Comparison of ENCODE assay signal across 18 mouse cellular contexts in the genomic region with DNA sequence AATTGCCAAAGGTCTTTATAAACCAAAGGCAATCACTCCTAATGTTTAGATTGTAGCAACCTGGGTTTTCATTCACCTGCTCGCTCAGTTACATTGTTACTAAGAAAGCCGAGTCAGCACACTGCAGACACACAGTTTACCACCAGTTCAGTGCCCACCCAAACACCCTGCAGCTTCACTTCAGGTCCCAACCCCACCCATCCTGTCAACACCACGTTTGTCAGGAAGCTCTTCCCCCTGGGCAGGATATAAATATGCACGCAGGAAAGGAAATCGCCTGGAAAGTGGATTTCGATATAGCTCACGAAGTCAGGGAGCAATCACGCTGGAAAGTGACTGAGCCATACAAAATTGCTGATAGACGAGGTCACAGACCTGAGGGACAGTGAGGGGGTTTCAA.
A peak's percentile ranks its signal among the peaks of the same experiment; 100 is the strongest.
DNase-seq lines count a peak whose midpoint lies in the region; ATAC-seq lines count a peak whose summit lies in the region.
"Had no signal": no experiment of that assay in that cellular context is flagged by ENCODE, and none has a peak within 500 bp of the region (broad histone marks: within the 10 kb centered on the region; RNA-seq: fewer than 3 reads in every experiment).

No protein-coding gene starts in this region.

- H3K9me3 ChIP-seq in kidney, embryonic 16.5 days (ENCODE audit: low read length), result no peaks in the 10 kb centered on the region
- H3K9me3 ChIP-seq in heart, embryonic 16.5 days (replicated peaks; ENCODE audit: control insufficient read depth, low read length), result no peaks in the 10 kb centered on the region
- H3K9me3 ChIP-seq: forebrain, embryonic 12.5 days; hindbrain, embryonic 15.5 days; intestine, embryonic 15.5 days; limb, embryonic 12.5 days; liver, embryonic 12.5 days; lung, embryonic 15.5 days; stomach, embryonic 15.5 days had no signal

- 0 out of 2 replicates have a peak, but pooled peaks cover 5% of the 10 kb centered on the region for H3K4me1 ChIP-seq in kidney, embryonic 16.5 days (ENCODE audit: insufficient read depth, low read length)
- peaks cover 5% of the 10 kb centered on the region for H3K4me1 ChIP-seq in heart, embryonic 16.5 days (ENCODE audit: control insufficient read depth, insufficient read depth, low read length)
- H3K4me1 ChIP-seq: intestine, embryonic 15.5 days; liver, embryonic 12.5 days; stomach, embryonic 15.5 days had no signal

- H3K4me3 ChIP-seq in kidney, embryonic 16.5 days (ENCODE audit: low read length), result no peak overlapping the region
- H3K4me3 ChIP-seq in heart, embryonic 16.5 days (ENCODE audit: low read length), result no peak overlapping the region
- H3K4me3 ChIP-seq: forebrain, embryonic 12.5 days; hindbrain, embryonic 15.5 days; intestine, embryonic 15.5 days; limb, embryonic 12.5 days; liver, embryonic 12.5 days; lung, embryonic 15.5 days; stomach, embryonic 15.5 days had no signal

- 55% methylated on average over 9 of the region's 9 CpGs for WGBS in kidney, embryonic 16.5 days
- 27% methylated on average over 9 of the region's 9 CpGs for WGBS in heart, embryonic 16.5 days

- ATAC-seq in kidney, embryonic 16.5 days (ENCODE audit: low FRiP score, low TSS enrichment), result no peak
- ATAC-seq in heart, embryonic 16.5 days (replicated peaks; ENCODE audit: extremely low read depth, insufficient read depth, low FRiP score), result no peak
- ATAC-seq: intestine, embryonic 15.5 days; liver, embryonic 12.5 days had no signal

- H3K27me3 ChIP-seq in kidney, embryonic 16.5 days (ENCODE audit: insufficient read depth, low read length), result no peaks in the 10 kb centered on the region
- H3K27me3 ChIP-seq in heart, embryonic 16.5 days (ENCODE audit: control insufficient read depth, insufficient read depth, low read length), result no peaks in the 10 kb centered on the region
- H3K27me3 ChIP-seq: forebrain, embryonic 12.5 days; hindbrain, embryonic 15.5 days; intestine, embryonic 15.5 days; limb, embryonic 12.5 days; liver, embryonic 12.5 days; lung, embryonic 15.5 days; stomach, embryonic 15.5 days had no signal

- H3K4me2 ChIP-seq in kidney, embryonic 16.5 days (replicated peaks; ENCODE audit: low read depth, low read length), result no peak overlapping the region
- peak overlapping the region; percentile 8; the same call in 1 of the 2 replicates for H3K4me2 ChIP-seq in heart, embryonic 16.5 days (ENCODE audit: low read depth, low read length)
- H3K4me2 ChIP-seq: forebrain, embryonic 12.5 days; hindbrain, embryonic 15.5 days; intestine, embryonic 15.5 days; limb, embryonic 12.5 days; liver, embryonic 12.5 days; lung, embryonic 15.5 days; stomach, embryonic 15.5 days had no signal

- intact Hi-C loops in heart, postnatal 25 days (cut with DNase I), result loop anchor here (10.0 kb wide), 1 partner anchor 50 kb away; no protein-coding TSS in a partner anchor

- no peak overlapping the region for H3K9ac ChIP-seq in kidney, embryonic 16.5 days (replicated peaks; ENCODE audit: low read length)
- no peak overlapping the region for H3K9ac ChIP-seq in heart, embryonic 16.5 days (ENCODE audit: low read length)
- H3K9ac ChIP-seq: forebrain, embryonic 12.5 days; hindbrain, embryonic 15.5 days; intestine, embryonic 15.5 days; limb, embryonic 12.5 days; liver, embryonic 12.5 days; lung, embryonic 15.5 days; stomach, embryonic 15.5 days had no signal

- H3K27ac ChIP-seq in kidney, embryonic 16.5 days (ENCODE audit: low read length), result no peak overlapping the region
- H3K27ac ChIP-seq in heart, embryonic 16.5 days (ENCODE audit: low read length), result peak overlapping the region; percentile 3
- H3K27ac ChIP-seq: forebrain, embryonic 12.5 days; hindbrain, embryonic 15.5 days; intestine, embryonic 15.5 days; limb, embryonic 12.5 days; liver, embryonic 12.5 days; stomach, embryonic 15.5 days had no signal

- no peaks in the 10 kb centered on the region for H3K36me3 ChIP-seq in kidney, embryonic 16.5 days (ENCODE audit: insufficient read depth, low read length)
- no peaks in the 10 kb centered on the region for H3K36me3 ChIP-seq in heart, embryonic 16.5 days (ENCODE audit: control insufficient read depth, insufficient read depth)
- H3K36me3 ChIP-seq: forebrain, embryonic 12.5 days; hindbrain, embryonic 15.5 days; intestine, embryonic 15.5 days; limb, embryonic 12.5 days; liver, embryonic 12.5 days; lung, embryonic 15.5 days; stomach, embryonic 15.5 days had no signal

- DNase-seq in heart, adult 9 months (ENCODE audit: low spot score in 2 of 2), result peak; percentile 23 to 57
- no peak for DNase-seq in heart, postnatal 25 days (ENCODE audit: low spot score)
- peak; percentile 30 to 54 for DNase-seq in kidney, postnatal 36 days
- DNase-seq in lung, postnatal 36 days, result peak; percentile 34
- DNase-seq in neural tube, embryonic 10.5 days (ENCODE audit: extremely low spot score, low spot score), result no peak
- DNase-seq: adrenal gland, adult 2 months; cerebellum, adult 9-10 months; gastrocnemius, postnatal 36 days; right cerebral cortex, postnatal 25 days had no signal

Comparison
In these comparisons a context has a peak if more than half of its experiments do, and no peak if none do; other contexts are left out.
1. DNase-seq: peak in heart, adult 9 months (2 of 2), kidney, postnatal 36 days (2 of 2) and lung, postnatal 36 days (single experiment); none in heart, postnatal 25 days (single experiment) and neural tube, embryonic 10.5 days (single experiment).